Mouse (Mus musculus): ENCODE measurements at regions not wholly inside any gene's neighbourhood (a gene's known extent, or its start where the extent isn't known, plus 50 kb on each side); places are given as distances from the start of the nearest gene placed in this dataset.
A peak's percentile ranks its signal among the peaks of the same experiment; 100 is the strongest.

GRCm38 (mm10) chr1:168823184-168823583, 391.1 kb upstream of the Pbx1 start:
- DNase-seq (ENCODE audit: low spot score in 2 of 2) = no peak

- no peak for DNase-seq (ENCODE audit: low spot score in 2 of 2)
Measured at GRCm38 (mm10) chr1:168818381-168818780, 386.3 kb upstream of the Pbx1 start.

- no peak for DNase-seq (ENCODE audit: low spot score in 2 of 2)
Measured at GRCm38 (mm10) chr1:168807084-168807483, 375.0 kb upstream of the Pbx1 start.

GRCm38 (mm10) chr1:168805442-168805841, 373.4 kb upstream of the Pbx1 start:
- no peak for DNase-seq (ENCODE audit: low spot score in 2 of 2)

- peak in 1 of 2 experiments; percentile 10 for DNase-seq (ENCODE audit: low spot score in 2 of 2)
Measured at GRCm38 (mm10) chr1:168801046-168801445, 369.0 kb upstream of the Pbx1 start.

- DNase-seq (ENCODE audit: low spot score in 2 of 2) = no peak
Measured at GRCm38 (mm10) chr1:168786731-168787130, 354.7 kb upstream of the Pbx1 start.

- no peak for DNase-seq (ENCODE audit: low spot score in 2 of 2)
Measured at GRCm38 (mm10) chr1:168783851-168784250, 351.8 kb upstream of the Pbx1 start.

- DNase-seq (ENCODE audit: low spot score in 2 of 2) = no peak
Measured at GRCm38 (mm10) chr1:168764368-168764895, 332.4 kb upstream of the Pbx1 start.

- no peak for DNase-seq (ENCODE audit: low spot score in 2 of 2)
Measured at GRCm38 (mm10) chr1:168761095-168761494, 329.0 kb upstream of the Pbx1 start.

GRCm38 (mm10) chr1:168760239-168760638, 328.2 kb upstream of the Pbx1 start:
- DNase-seq (ENCODE audit: low spot score in 2 of 2) = no peak

- DNase-seq (ENCODE audit: low spot score in 2 of 2) = no peak
Measured at GRCm38 (mm10) chr1:168758835-168759234, 326.8 kb upstream of the Pbx1 start.

- no peak for DNase-seq (ENCODE audit: low spot score in 2 of 2)
Measured at GRCm38 (mm10) chr1:168754196-168754595, 322.1 kb upstream of the Pbx1 start.

- no peak for DNase-seq (ENCODE audit: low spot score in 2 of 2)
Measured at GRCm38 (mm10) chr1:168743435-168743834, 311.4 kb upstream of the Pbx1 start.

GRCm38 (mm10) chr1:168738005-168738404, 305.9 kb upstream of the Pbx1 start:
- no peak for DNase-seq (ENCODE audit: low spot score in 2 of 2)

GRCm38 (mm10) chr1:168737277-168737863, 305.3 kb upstream of the Pbx1 start:
- no peak for DNase-seq (ENCODE audit: low spot score in 2 of 2)

GRCm38 (mm10) chr1:168733066-168733465, 301.0 kb upstream of the Pbx1 start:
- DNase-seq (ENCODE audit: low spot score in 2 of 2) = no peak

GRCm38 (mm10) chr1:168709836-168710235, 277.8 kb upstream of the Pbx1 start:
- no peak for DNase-seq (ENCODE audit: low spot score in 2 of 2)

GRCm38 (mm10) chr1:168709017-168709681, 277.1 kb upstream of the Pbx1 start:
- DNase-seq (ENCODE audit: low spot score in 2 of 2) = no peak

GRCm38 (mm10) chr1:168708161-168708865, 276.2 kb upstream of the Pbx1 start:
- no peak for DNase-seq (ENCODE audit: low spot score in 2 of 2)

- no peak for DNase-seq (ENCODE audit: low spot score in 2 of 2)
Measured at GRCm38 (mm10) chr1:168697386-168697785, 265.3 kb upstream of the Pbx1 start.

- DNase-seq (ENCODE audit: low spot score in 2 of 2) = no peak
Measured at GRCm38 (mm10) chr1:168686821-168687220, 254.8 kb upstream of the Pbx1 start.

- DNase-seq (ENCODE audit: low spot score in 2 of 2) = no peak
Measured at GRCm38 (mm10) chr1:168685147-168685546, 253.1 kb upstream of the Pbx1 start.
